Mouse (Mus musculus) stomach, embryonic 15.5 days (tissue): ENCODE data around the gene Gm20388. TPM values are rescaled to one million over a fixed set of nuclear protein-coding genes. Genes with fewer than 3 reads are reported as not detected.

Experiments
- ATAC-seq: fragments of 200-750 bp; cut with Nextera tagmentation; 2 replicates; pipeline ENCODE4 v1.8.0; 2017; ENCODE audit warnings: low read depth, moderate number of reproducible peaks, moderate TSS enrichment; ENCODE audit not compliant: insufficient read depth, low FRiP score
- H3K27ac ChIP-seq: fragments of 300-500 bp; sonication (generic); 2 replicates; pipeline ENCODE4 v1.5.1; 2015; ENCODE audit warnings: mild to moderate bottlenecking, inconsistent platforms
- H3K27me3 ChIP-seq: fragments of 300-500 bp; sonication (generic); replicated peaks from 2 replicates; pipeline ENCODE4 v1.6.1; 2015; ENCODE audit warnings: inconsistent platforms
- H3K36me3 ChIP-seq: fragments of 300-500 bp; sonication (generic); 2 replicates; pipeline ENCODE4 v1.6.1; 2015; ENCODE audit warnings: inconsistent platforms
- H3K4me1 ChIP-seq: fragments of 300-500 bp; sonication (generic); 2 replicates; pipeline ENCODE4 v1.6.1; 2015; ENCODE audit warnings: inconsistent platforms
- H3K4me2 ChIP-seq: fragments of 300-500 bp; sonication (generic); 2 replicates; pipeline ENCODE4 v1.6.1; 2015; ENCODE audit warnings: mild to moderate bottlenecking, inconsistent platforms
- H3K4me3 ChIP-seq: fragments of 300-500 bp; sonication (generic); replicated peaks from 2 replicates; pipeline ENCODE4 v1.5.1; 2015; ENCODE audit warnings: inconsistent platforms
- H3K9ac ChIP-seq: fragments of 300-500 bp; sonication (generic); 2 replicates; pipeline ENCODE4 v1.6.1; 2015; ENCODE audit warnings: inconsistent platforms
- H3K9me3 ChIP-seq: fragments of 300-500 bp; sonication (generic); 2 replicates; pipeline ENCODE4 v1.6.1; 2016; ENCODE audit warnings: inconsistent platforms
- WGBS: fragments of 180-500 bp; shearing (Covaris S2); methylation state at CpG from one replicate; pipeline ENCODE4 v1.1.7; 2015; 5-methylcytosine and 5-hydroxymethylcytosine counted together
- polyA plus RNA-seq: library from polyadenylated mRNA; unstranded; fragments of >200 nt; fragmentation: Nextera tagmentation; extraction: Ambion mirVana; gene quantifications from 2 replicates; pipeline ENCODE4 v1.2.1, GENCODE M21; 2015

Gene Gm20388
- polyA plus RNA-seq, 1 experiment from 2014 or later = not detected

GRCm38 (mm10) chr8:123104046-123104767, 3193.6 kb downstream of the Gm20388 start:
- Histone ChIP-seq H3K4me2 (peak overlapping the region; percentile 85), H3K36me3 (peaks cover 25% of the 10 kb centered on the region; the same call in 1 of the 2 replicates), H3K9me3 (no peaks in the 10 kb centered on the region), H3K27ac (0 out of 2 replicates have a peak overlapping the region, but pooled peaks have one; percentile 93), H3K27me3 (no peaks in the 10 kb centered on the region), H3K9ac (no peak overlapping the region), H3K4me3 (peak overlapping the region; percentile 79), H3K4me1 (peaks cover 8% of the 10 kb centered on the region)
- no peak for ATAC-seq
- 75% methylated on average over 6 of the region's 6 CpGs for WGBS

GRCm38 (mm10) chr8:123105553-123106326, 3195.1 kb downstream of the Gm20388 start:
- Histone ChIP-seq H3K27ac (no peak overlapping the region), H3K9ac (no peak overlapping the region), H3K27me3 (no peaks in the 10 kb centered on the region), H3K4me3 (no peak overlapping the region), H3K36me3 (peaks cover 25% of the 10 kb centered on the region; the same call in 1 of the 2 replicates), H3K4me1 (peaks cover 8% of the 10 kb centered on the region), H3K4me2 (no peak overlapping the region), H3K9me3 (no peaks in the 10 kb centered on the region)
- ATAC-seq = no peak
- WGBS = 58% methylated on average over 5 of the region's 5 CpGs

GRCm38 (mm10) chr8:123106531-123106930, 3195.9 kb downstream of the Gm20388 start:
- H3K9ac ChIP-seq = no peak overlapping the region
- WGBS = 47% methylated on average over 2 of the region's 2 CpGs
- H3K27me3 ChIP-seq = no peaks in the 10 kb centered on the region
- H3K36me3 ChIP-seq = peaks cover 25% of the 10 kb centered on the region; the same call in 1 of the 2 replicates
- no peak for ATAC-seq
- peaks cover 10% of the 10 kb centered on the region for H3K4me1 ChIP-seq
- H3K27ac ChIP-seq = no peak overlapping the region
- no peaks in the 10 kb centered on the region for H3K9me3 ChIP-seq
- no peak overlapping the region for H3K4me3 ChIP-seq
- H3K4me2 ChIP-seq = no peak overlapping the region

- no peak overlapping the region for H3K9ac ChIP-seq
- peaks cover 25% of the 10 kb centered on the region; the same call in 1 of the 2 replicates for H3K36me3 ChIP-seq
- WGBS = 66% methylated on average over 1 of the region's 1 CpGs
- no peak overlapping the region for H3K4me3 ChIP-seq
- no peak overlapping the region for H3K4me2 ChIP-seq
- H3K4me1 ChIP-seq = peaks cover 10% of the 10 kb centered on the region
- H3K9me3 ChIP-seq = no peaks in the 10 kb centered on the region
- no peak for ATAC-seq
- no peak overlapping the region for H3K27ac ChIP-seq
- H3K27me3 ChIP-seq = no peaks in the 10 kb centered on the region
These were observed 3197.4 kb downstream of the Gm20388 start for GRCm38 (mm10) chr8:123108010-123108409.

- no peak overlapping the region for H3K27ac ChIP-seq
- H3K36me3 ChIP-seq = peaks cover 18% of the 10 kb centered on the region; the same call in 1 of the 2 replicates
- H3K9me3 ChIP-seq = no peaks in the 10 kb centered on the region
- H3K4me1 ChIP-seq = 0 out of 2 replicates have a peak, but pooled peaks cover 3% of the 10 kb centered on the region
- no peak overlapping the region for H3K4me2 ChIP-seq
- WGBS = 81% methylated on average over 5 of the region's 5 CpGs
- H3K27me3 ChIP-seq = no peaks in the 10 kb centered on the region
- no peak overlapping the region for H3K4me3 ChIP-seq
- ATAC-seq = no peak
- H3K9ac ChIP-seq = no peak overlapping the region
These were observed 3198.3 kb downstream of the Gm20388 start for GRCm38 (mm10) chr8:123108953-123109352.

- Histone ChIP-seq H3K36me3 (peaks cover 1% of the 10 kb centered on the region; the same call in 1 of the 2 replicates), H3K4me3 (no peak overlapping the region), H3K27me3 (peaks cover under 1% of the 10 kb centered on the region), H3K9ac (no peak overlapping the region), H3K4me1 (0 out of 2 replicates have a peak, but pooled peaks cover 3% of the 10 kb centered on the region), H3K9me3 (no peaks in the 10 kb centered on the region), H3K27ac (no peak overlapping the region), H3K4me2 (no peak overlapping the region)
- WGBS = 11% methylated on average over 4 of the region's 4 CpGs
- peak; percentile 61; the same call in 1 of the 2 replicates for ATAC-seq
These were observed 3200.0 kb downstream of the Gm20388 start for GRCm38 (mm10) chr8:123110649-123111048.

- peaks cover 14% of the 10 kb centered on the region for H3K4me1 ChIP-seq
- no peaks in the 10 kb centered on the region for H3K9me3 ChIP-seq
- H3K4me2 ChIP-seq = no peak overlapping the region
- no peak overlapping the region for H3K9ac ChIP-seq
- peaks cover 23% of the 10 kb centered on the region for H3K27me3 ChIP-seq
- H3K27ac ChIP-seq = no peak overlapping the region
- ATAC-seq = no peak
- no peak overlapping the region for H3K4me3 ChIP-seq
- WGBS = 72% methylated on average over 9 of the region's 9 CpGs
- no peaks in the 10 kb centered on the region for H3K36me3 ChIP-seq
These were observed 3202.3 kb downstream of the Gm20388 start for GRCm38 (mm10) chr8:123112892-123113291.

- Histone ChIP-seq H3K9ac (no peak overlapping the region), H3K27me3 (peaks cover 34% of the 10 kb centered on the region), H3K4me1 (peaks cover 18% of the 10 kb centered on the region), H3K4me3 (no peak overlapping the region), H3K4me2 (no peak overlapping the region), H3K27ac (no peak overlapping the region), H3K36me3 (no peaks in the 10 kb centered on the region), H3K9me3 (no peaks in the 10 kb centered on the region)
- 34% methylated on average over 2 of the region's 2 CpGs for WGBS
- no peak for ATAC-seq
These were observed 3203.3 kb downstream of the Gm20388 start for GRCm38 (mm10) chr8:123113908-123114469.

GRCm38 (mm10) chr8:123114644-123115043, 3204.0 kb downstream of the Gm20388 start:
- H3K4me3 ChIP-seq = no peak overlapping the region
- no peaks in the 10 kb centered on the region for H3K9me3 ChIP-seq
- 34% methylated on average over 3 of the region's 3 CpGs for WGBS
- no peak overlapping the region for H3K27ac ChIP-seq
- H3K4me2 ChIP-seq = no peak overlapping the region
- no peaks in the 10 kb centered on the region for H3K36me3 ChIP-seq
- H3K9ac ChIP-seq = no peak overlapping the region
- peaks cover 39% of the 10 kb centered on the region for H3K27me3 ChIP-seq
- H3K4me1 ChIP-seq = peaks cover 18% of the 10 kb centered on the region
- no peak for ATAC-seq

GRCm38 (mm10) chr8:123117127-123117731, 3206.6 kb downstream of the Gm20388 start, which contains the start of gene Cpne7:
Gene Cpne7 (plus strand): TSS chr8:123117374.
- H3K4me2 ChIP-seq = peak within 1 kb of the TSS; percentile 94
- H3K27ac ChIP-seq = no peak within 1 kb of the TSS
- H3K9ac ChIP-seq = peak within 1 kb of the TSS; percentile 19; the same call in 1 of the 2 replicates
- peak within 1 kb of the TSS; percentile 45 for H3K4me3 ChIP-seq
- 1% methylated on average over 51 of the region's 51 CpGs for WGBS
- H3K4me1 ChIP-seq = peaks cover 15% of the 10 kb centered on the region
- no peaks in the 10 kb centered on the region for H3K9me3 ChIP-seq
- ATAC-seq = peak; percentile 54
- H3K27me3 ChIP-seq = peaks cover 41% of the 10 kb centered on the region
- no peaks in the 10 kb centered on the region for H3K36me3 ChIP-seq

GRCm38 (mm10) chr8:123117744-123118143, 3207.1 kb downstream of the Gm20388 start:
- Histone ChIP-seq H3K36me3 (no peaks in the 10 kb centered on the region), H3K9ac (no peak overlapping the region), H3K4me1 (peaks cover 15% of the 10 kb centered on the region), H3K9me3 (no peaks in the 10 kb centered on the region), H3K27ac (no peak overlapping the region), H3K4me3 (peak overlapping the region; percentile 45), H3K4me2 (peak overlapping the region; percentile 94), H3K27me3 (peaks cover 41% of the 10 kb centered on the region)
- WGBS = 4% methylated on average over 17 of the region's 17 CpGs
- no peak for ATAC-seq
